Mouse (Mus musculus) right cerebral cortex, postnatal 25 days (tissue): ENCODE measurements around the gene Gm15056.

Source experiments
- DNase-seq: peaks from one replicate; pipeline ENCODE4 v3.0.0; 2022

Gm15056 gene

GRCm38 (mm10) chr8:20902527-20902926, at the start of gene Gm15056:
Gm15056 (minus strand) TSS chr8:20902627.
- no peak for DNase-seq

GRCm38 (mm10) chr8:20944610-20945009, 42.2 kb upstream of the Gm15056 start, which contains the start of gene AY761185:
AY761185 (minus strand) TSS chr8:20944710.
- DNase-seq: no peak

- no peak for DNase-seq
Measured at GRCm38 (mm10) chr8:20921971-20922370, 19.5 kb upstream of the Gm15056 start, which contains the start of gene Gm6040. Gm6040 (minus strand) TSS chr8:20922071.

GRCm38 (mm10) chr8:20912288-20912687, 9.9 kb upstream of the Gm15056 start:
- DNase-seq: no peak

GRCm38 (mm10) chr8:20908256-20908655, 5.8 kb upstream of the Gm15056 start:
- DNase-seq: no peak

GRCm38 (mm10) chr8:20907119-20907518, 4.7 kb upstream of the Gm15056 start:
- DNase-seq: no peak

- no peak for DNase-seq
Measured at GRCm38 (mm10) chr8:20892369-20892768, 10.1 kb downstream of the Gm15056 start, which contains the start of gene Defb33. Defb33 (plus strand) TSS chr8:20892669.

GRCm38 (mm10) chr8:20874608-20875007, 27.8 kb downstream of the Gm15056 start:
- no peak for DNase-seq
